Mouse (Mus musculus): ENCODE results near the gene Cacnb3.

DNA sequence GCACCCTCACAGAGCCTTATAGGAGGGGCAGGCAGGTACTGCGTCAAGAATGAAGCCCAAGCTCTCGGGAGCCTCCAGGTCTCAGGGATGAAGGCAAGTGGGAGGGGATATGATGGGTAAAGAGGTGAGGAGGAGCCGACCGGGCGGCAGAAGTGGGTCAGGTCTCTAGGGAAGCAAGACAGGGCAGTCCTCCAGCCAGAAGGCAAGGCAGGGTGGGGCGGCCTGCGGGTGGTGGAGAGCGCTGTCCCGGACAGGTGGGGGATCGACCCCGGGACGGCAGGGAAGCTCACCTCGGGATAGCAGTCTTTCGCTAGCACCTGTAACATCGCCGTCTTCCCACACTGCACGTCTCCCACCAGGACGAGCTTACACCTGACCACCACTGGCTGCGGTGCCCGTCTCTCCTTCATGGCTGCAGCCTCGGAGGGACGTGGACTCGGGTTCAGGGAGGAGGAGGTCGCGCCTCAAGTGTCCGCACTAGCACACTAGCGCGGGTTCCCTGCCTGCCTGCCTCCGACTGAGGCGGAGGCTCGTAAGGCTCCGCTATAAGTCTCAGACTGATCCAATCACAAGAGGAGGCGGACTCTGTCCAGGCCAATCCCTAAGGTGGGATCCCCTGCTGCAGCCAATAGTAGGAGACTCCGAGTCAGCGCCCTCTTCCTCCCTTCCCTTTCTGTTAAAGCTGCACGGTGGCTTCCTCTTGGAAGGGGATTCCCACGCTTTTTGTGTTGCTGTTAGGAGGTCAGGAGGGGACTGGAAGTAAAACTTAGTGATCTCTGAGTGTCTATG is 46.5 kb downstream of the Cacnb3 start, which contains the start of gene Rnd1:
- TF ChIP-seq ZC3H11A (IDR thresholded peaks at IDR 0.05; ENCODE audit: borderline replicate concordance, low read depth, low read length) (no peak), ZNF384 (IDR thresholded peaks at IDR 0.05; ENCODE audit: low read depth, low read length) (no peak), CHD2 (IDR thresholded peaks at IDR 0.05; ENCODE audit: low read depth, low read length) (peak; percentile 91), HCFC1 (IDR thresholded peaks at IDR 0.05; ENCODE audit: borderline replicate concordance, insufficient read depth, low read length) (no peak)

All from ES-E14 (cell line).